Mouse (Mus musculus): ENCODE data around the gene Gm49353. TPM values are rescaled to one million over a fixed set of nuclear protein-coding genes. Genes with fewer than 3 reads are reported as not detected.

Gm49353 gene
- polyA plus RNA-seq, 1 experiment from 2014 or later: 18.5 TPM

- Histone ChIP-seq H3K27ac (ENCODE audit: low read length) (no peak overlapping the region), H3K9ac (replicated peaks; ENCODE audit: low read depth, low read length) (no peak overlapping the region), H3K27me3 (replicated peaks; ENCODE audit: control insufficient read depth, insufficient read depth, low read length) (no peaks in the 10 kb centered on the region), H3K4me2 (ENCODE audit: low read length) (no peak overlapping the region), H3K4me3 (replicated peaks; ENCODE audit: low read length) (no peak overlapping the region), H3K9me3 (ENCODE audit: control insufficient read depth, low read length) (no peaks in the 10 kb centered on the region), H3K4me1 (replicated peaks; ENCODE audit: control insufficient read depth, insufficient read depth, low read length) (no peaks in the 10 kb centered on the region), H3K36me3 (ENCODE audit: control insufficient read depth, insufficient read depth) (peaks cover 50% of the 10 kb centered on the region)
- WGBS: 98% methylated on average over 33 of the region's 33 CpGs
- ATAC-seq: no peak
These were observed 1.9 kb upstream of the Gm49353 start for GRCm38 (mm10) chr10:29196811-29197210.

GRCm38 (mm10) chr10:29199835-29200234, 1.1 kb downstream of the Gm49353 start:
- 76% methylated on average over 3 of the region's 3 CpGs for WGBS
- ATAC-seq: no peak
- Histone ChIP-seq H3K9me3 (ENCODE audit: control insufficient read depth, low read length) (no peaks in the 10 kb centered on the region), H3K27ac (ENCODE audit: low read length) (no peak overlapping the region), H3K27me3 (replicated peaks; ENCODE audit: control insufficient read depth, insufficient read depth, low read length) (no peaks in the 10 kb centered on the region), H3K4me1 (replicated peaks; ENCODE audit: control insufficient read depth, insufficient read depth, low read length) (no peaks in the 10 kb centered on the region), H3K36me3 (ENCODE audit: control insufficient read depth, insufficient read depth) (peaks cover 53% of the 10 kb centered on the region), H3K4me3 (replicated peaks; ENCODE audit: low read length) (no peak overlapping the region), H3K4me2 (ENCODE audit: low read length) (no peak overlapping the region), H3K9ac (replicated peaks; ENCODE audit: low read depth, low read length) (no peak overlapping the region)

GRCm38 (mm10) chr10:29200609-29201008, 1.9 kb downstream of the Gm49353 start:
- Histone ChIP-seq H3K9me3 (ENCODE audit: control insufficient read depth, low read length) (no peaks in the 10 kb centered on the region), H3K36me3 (ENCODE audit: control insufficient read depth, insufficient read depth) (peaks cover 49% of the 10 kb centered on the region), H3K4me2 (ENCODE audit: low read length) (no peak overlapping the region), H3K4me3 (replicated peaks; ENCODE audit: low read length) (no peak overlapping the region), H3K4me1 (replicated peaks; ENCODE audit: control insufficient read depth, insufficient read depth, low read length) (no peaks in the 10 kb centered on the region), H3K27me3 (replicated peaks; ENCODE audit: control insufficient read depth, insufficient read depth, low read length) (no peaks in the 10 kb centered on the region), H3K27ac (ENCODE audit: low read length) (no peak overlapping the region), H3K9ac (replicated peaks; ENCODE audit: low read depth, low read length) (no peak overlapping the region)
- ATAC-seq: 0 out of 2 replicates have a peak, but pooled peaks have one; percentile 37
- WGBS: 97% methylated on average over 1 of the region's 1 CpGs

GRCm38 (mm10) chr10:29206730-29207129, 8.0 kb downstream of the Gm49353 start:
- Histone ChIP-seq H3K9me3 (ENCODE audit: control insufficient read depth, low read length) (no peaks in the 10 kb centered on the region), H3K4me3 (replicated peaks; ENCODE audit: low read length) (no peak overlapping the region), H3K9ac (replicated peaks; ENCODE audit: low read depth, low read length) (no peak overlapping the region), H3K36me3 (ENCODE audit: control insufficient read depth, insufficient read depth) (peaks cover 6% of the 10 kb centered on the region), H3K4me1 (replicated peaks; ENCODE audit: control insufficient read depth, insufficient read depth, low read length) (peaks cover 2% of the 10 kb centered on the region), H3K27me3 (replicated peaks; ENCODE audit: control insufficient read depth, insufficient read depth, low read length) (no peaks in the 10 kb centered on the region), H3K4me2 (ENCODE audit: low read length) (no peak overlapping the region), H3K27ac (ENCODE audit: low read length) (no peak overlapping the region)
- ATAC-seq: peak; percentile 31; the same call in 1 of the 2 replicates

- WGBS: 55% methylated on average over 3 of the region's 3 CpGs
- Histone ChIP-seq H3K36me3 (ENCODE audit: control insufficient read depth, insufficient read depth) (no peaks in the 10 kb centered on the region; the same call in 1 of the 2 replicates), H3K27ac (ENCODE audit: low read length) (no peak overlapping the region), H3K27me3 (replicated peaks; ENCODE audit: control insufficient read depth, insufficient read depth, low read length) (no peaks in the 10 kb centered on the region), H3K4me1 (replicated peaks; ENCODE audit: control insufficient read depth, insufficient read depth, low read length) (peaks cover 4% of the 10 kb centered on the region), H3K9ac (replicated peaks; ENCODE audit: low read depth, low read length) (no peak overlapping the region), H3K4me3 (replicated peaks; ENCODE audit: low read length) (no peak overlapping the region), H3K9me3 (ENCODE audit: control insufficient read depth, low read length) (no peaks in the 10 kb centered on the region), H3K4me2 (ENCODE audit: low read length) (no peak overlapping the region)
- no peak for ATAC-seq
These were observed 10.0 kb downstream of the Gm49353 start for GRCm38 (mm10) chr10:29208735-29209134.

- no peaks in the 10 kb centered on the region; the same call in 1 of the 2 replicates for H3K36me3 ChIP-seq (ENCODE audit: control insufficient read depth, insufficient read depth)
- H3K4me3 ChIP-seq (replicated peaks; ENCODE audit: low read length): no peak within 1 kb of the TSS
- H3K9ac ChIP-seq (replicated peaks; ENCODE audit: low read depth, low read length): no peak within 1 kb of the TSS
- no peak within 1 kb of the TSS; the same call in 1 of the 2 replicates for H3K27ac ChIP-seq (ENCODE audit: low read length)
- no peaks in the 10 kb centered on the region for H3K9me3 ChIP-seq (ENCODE audit: control insufficient read depth, low read length)
- peak; percentile 86 for ATAC-seq
- H3K4me1 ChIP-seq (replicated peaks; ENCODE audit: control insufficient read depth, insufficient read depth, low read length): peaks cover 10% of the 10 kb centered on the region
- 2% methylated on average over 4 of the region's 4 CpGs for WGBS
- no peak within 1 kb of the TSS for H3K4me2 ChIP-seq (ENCODE audit: low read length)
- no peaks in the 10 kb centered on the region for H3K27me3 ChIP-seq (replicated peaks; ENCODE audit: control insufficient read depth, insufficient read depth, low read length)
These were observed 12.7 kb downstream of the Gm49353 start, which contains the start of gene 9330159F19Rik for GRCm38 (mm10) chr10:29211453-29211852. Gene 9330159F19Rik (plus strand): TSS chr10:29211606.

- no peaks in the 10 kb centered on the region for H3K36me3 ChIP-seq (ENCODE audit: control insufficient read depth, insufficient read depth)
- H3K27ac ChIP-seq (ENCODE audit: low read length): no peak overlapping the region
- H3K27me3 ChIP-seq (replicated peaks; ENCODE audit: control insufficient read depth, insufficient read depth, low read length): no peaks in the 10 kb centered on the region
- H3K4me3 ChIP-seq (replicated peaks; ENCODE audit: low read length): no peak overlapping the region
- H3K4me1 ChIP-seq (replicated peaks; ENCODE audit: control insufficient read depth, insufficient read depth, low read length): peaks cover 20% of the 10 kb centered on the region
- H3K9me3 ChIP-seq (ENCODE audit: control insufficient read depth, low read length): no peaks in the 10 kb centered on the region
- H3K4me2 ChIP-seq (ENCODE audit: low read length): no peak overlapping the region
- no peak for ATAC-seq
- WGBS: 7% methylated on average over 3 of the region's 3 CpGs
- H3K9ac ChIP-seq (replicated peaks; ENCODE audit: low read depth, low read length): no peak overlapping the region
These were observed 14.9 kb downstream of the Gm49353 start for GRCm38 (mm10) chr10:29213534-29214100.

GRCm38 (mm10) chr10:29216957-29217356, 18.2 kb downstream of the Gm49353 start:
- no peak overlapping the region for H3K4me3 ChIP-seq (replicated peaks; ENCODE audit: low read length)
- H3K4me2 ChIP-seq (ENCODE audit: low read length): no peak overlapping the region
- no peak overlapping the region for H3K9ac ChIP-seq (replicated peaks; ENCODE audit: low read depth, low read length)
- no peak overlapping the region for H3K27ac ChIP-seq (ENCODE audit: low read length)
- WGBS: 94% methylated on average over 1 of the region's 1 CpGs
- no peaks in the 10 kb centered on the region for H3K27me3 ChIP-seq (replicated peaks; ENCODE audit: control insufficient read depth, insufficient read depth, low read length)
- 0 out of 2 replicates have a peak, but pooled peaks have one; percentile 26 for ATAC-seq
- peaks cover 7% of the 10 kb centered on the region for H3K36me3 ChIP-seq (ENCODE audit: control insufficient read depth, insufficient read depth)
- H3K4me1 ChIP-seq (replicated peaks; ENCODE audit: control insufficient read depth, insufficient read depth, low read length): peaks cover 16% of the 10 kb centered on the region
- no peaks in the 10 kb centered on the region for H3K9me3 ChIP-seq (ENCODE audit: control insufficient read depth, low read length)

- H3K4me2 ChIP-seq (ENCODE audit: low read length): no peak overlapping the region
- peaks cover 16% of the 10 kb centered on the region for H3K4me1 ChIP-seq (replicated peaks; ENCODE audit: control insufficient read depth, insufficient read depth, low read length)
- H3K9ac ChIP-seq (replicated peaks; ENCODE audit: low read depth, low read length): no peak overlapping the region
- no peaks in the 10 kb centered on the region for H3K9me3 ChIP-seq (ENCODE audit: control insufficient read depth, low read length)
- no peak overlapping the region for H3K4me3 ChIP-seq (replicated peaks; ENCODE audit: low read length)
- H3K36me3 ChIP-seq (ENCODE audit: control insufficient read depth, insufficient read depth): peaks cover 12% of the 10 kb centered on the region
- no peak overlapping the region for H3K27ac ChIP-seq (ENCODE audit: low read length)
- no peaks in the 10 kb centered on the region for H3K27me3 ChIP-seq (replicated peaks; ENCODE audit: control insufficient read depth, insufficient read depth, low read length)
- 56% methylated on average over 2 of the region's 2 CpGs for WGBS
- ATAC-seq: peak; percentile 80
These were observed 18.7 kb downstream of the Gm49353 start for GRCm38 (mm10) chr10:29217451-29217850.

GRCm38 (mm10) chr10:29225329-29225728, 26.6 kb downstream of the Gm49353 start:
- Histone ChIP-seq H3K27me3 (replicated peaks; ENCODE audit: control insufficient read depth, insufficient read depth, low read length) (no peaks in the 10 kb centered on the region), H3K4me2 (ENCODE audit: low read length) (no peak overlapping the region), H3K27ac (ENCODE audit: low read length) (no peak overlapping the region), H3K9ac (replicated peaks; ENCODE audit: low read depth, low read length) (no peak overlapping the region), H3K36me3 (ENCODE audit: control insufficient read depth, insufficient read depth) (peaks cover 37% of the 10 kb centered on the region), H3K9me3 (ENCODE audit: control insufficient read depth, low read length) (no peaks in the 10 kb centered on the region), H3K4me1 (replicated peaks; ENCODE audit: control insufficient read depth, insufficient read depth, low read length) (no peaks in the 10 kb centered on the region), H3K4me3 (replicated peaks; ENCODE audit: low read length) (no peak overlapping the region)
- no peak for ATAC-seq
- 91% methylated on average over 4 of the region's 4 CpGs for WGBS

Data from forebrain, embryonic 16.5 days (tissue).